Mouse (Mus musculus) neural tube, embryonic 11.5 days (tissue): ENCODE data around the gene Wdr61. TPM values are rescaled to one million over a fixed set of nuclear protein-coding genes. Genes with fewer than 3 reads are reported as not detected.

Source experiments
- ATAC-seq: fragments of 200-750 bp; cut with Nextera tagmentation; 2 replicates; pipeline ENCODE4 v1.8.0; 2017; ENCODE audit warnings: moderate number of reproducible peaks, mild to moderate bottlenecking, moderate TSS enrichment, moderate library complexity; ENCODE audit not compliant: insufficient read depth, low FRiP score, low TSS enrichment
- DNase-seq: peaks from one replicate; pipeline ENCODE4 v3.0.0-alpha.2; 2015; ENCODE audit warnings: low spot score
- H3K27ac ChIP-seq: fragments of 300-500 bp; sonication (generic); 2 replicates; pipeline ENCODE4 v1.5.1; 2014; ENCODE audit warnings: low read depth, mild to moderate bottlenecking, low read length
- H3K27me3 ChIP-seq: fragments of 300-500 bp; sonication (generic); 2 replicates; pipeline ENCODE4 v1.6.1; 2014; ENCODE audit warnings: mild to moderate bottlenecking, low read length, mixed read lengths; ENCODE audit not compliant: control insufficient read depth, insufficient read depth
- H3K36me3 ChIP-seq: fragments of 300-500 bp; sonication (generic); 2 replicates; pipeline ENCODE4 v1.6.1; 2014; ENCODE audit warnings: mild to moderate bottlenecking, low read length, moderate library complexity, mixed read lengths; ENCODE audit not compliant: control insufficient read depth, insufficient read depth
- H3K4me1 ChIP-seq: fragments of 300-500 bp; sonication (generic); 2 replicates; pipeline ENCODE4 v1.6.1; 2014; ENCODE audit warnings: low read length, mixed read lengths; ENCODE audit not compliant: control insufficient read depth, insufficient read depth
- H3K4me2 ChIP-seq: fragments of 300-500 bp; sonication (generic); 2 replicates; pipeline ENCODE4 v1.6.1; 2014; ENCODE audit warnings: low read depth, mild to moderate bottlenecking, moderate library complexity
- H3K4me3 ChIP-seq: fragments of 300-500 bp; sonication (generic); 2 replicates; pipeline ENCODE4 v1.5.1; 2014; ENCODE audit warnings: low read depth, low read length
- H3K9ac ChIP-seq: fragments of 300-500 bp; sonication (generic); 2 replicates; pipeline ENCODE4 v1.6.1; 2014; ENCODE audit warnings: mild to moderate bottlenecking, low read length
- H3K9me3 ChIP-seq: fragments of 300-500 bp; sonication (generic); 2 replicates; pipeline ENCODE4 v1.6.1; 2016; ENCODE audit warnings: low read length; ENCODE audit not compliant: control insufficient read depth
- WGBS: fragments of 180-500 bp; shearing (Covaris S2); extraction: QIAGEN DNeasy Blood & Tissue Kit; methylation state at CpG from one replicate; pipeline ENCODE4 v1.1.7; 2014; 5-methylcytosine and 5-hydroxymethylcytosine counted together
- polyA plus RNA-seq: library from polyadenylated mRNA; unstranded; fragments of >200 nt; fragmentation: Nextera tagmentation; extraction: Ambion mirVana; gene quantifications from 2 replicates; pipeline ENCODE4 v1.2.1, GENCODE M21; 2014

Gene Wdr61
- polyA plus RNA-seq, 1 experiment from 2014 or later = 145 TPM

DNA sequence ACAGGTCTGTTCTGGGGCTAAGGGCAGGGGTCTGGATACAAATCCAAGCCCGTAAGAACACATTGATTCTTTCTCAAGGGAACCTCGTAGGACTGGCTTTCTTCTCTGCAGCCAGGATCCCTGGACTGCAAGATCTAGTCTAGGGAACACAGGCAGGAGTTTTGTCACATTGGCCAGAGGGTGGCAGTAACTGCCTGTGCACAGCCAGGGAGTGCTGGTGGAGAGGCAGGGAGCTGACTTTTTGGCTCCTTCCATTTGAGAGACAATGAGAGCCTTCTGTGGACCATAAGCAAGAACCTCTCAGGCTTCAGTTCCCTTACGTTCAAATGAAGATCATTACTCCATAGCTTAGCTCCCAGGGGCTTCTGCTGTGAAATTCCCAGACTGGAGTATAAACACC lies 4.1 kb upstream of the Wdr61 start:
- WGBS = 24% methylated on average over 3 of the region's 3 CpGs
- no peak overlapping the region for H3K9ac ChIP-seq
- H3K4me3 ChIP-seq = no peak overlapping the region
- no peak overlapping the region for H3K27ac ChIP-seq
- DNase-seq (peak; percentile 78), ATAC-seq (no peak)
- peaks cover 3% of the 10 kb centered on the region; the same call in 1 of the 2 replicates for H3K27me3 ChIP-seq
- H3K9me3 ChIP-seq = no peaks in the 10 kb centered on the region
- peaks cover 2% of the 10 kb centered on the region; the same call in 1 of the 2 replicates for H3K4me1 ChIP-seq
- no peak overlapping the region for H3K4me2 ChIP-seq
- H3K36me3 ChIP-seq = no peaks in the 10 kb centered on the region

GRCm38 (mm10) chr9:54736284-54736701 lies 2.0 kb upstream of the Wdr61 start:
- H3K9me3 ChIP-seq = no peaks in the 10 kb centered on the region
- H3K36me3 ChIP-seq = no peaks in the 10 kb centered on the region
- H3K4me2 ChIP-seq = no peak overlapping the region
- peaks cover 2% of the 10 kb centered on the region; the same call in 1 of the 2 replicates for H3K4me1 ChIP-seq
- H3K27me3 ChIP-seq = no peaks in the 10 kb centered on the region
- no peak overlapping the region for H3K27ac ChIP-seq
- H3K9ac ChIP-seq = no peak overlapping the region
- no peak for ATAC-seq
- WGBS = 17% methylated on average over 9 of the region's 9 CpGs
- DNase-seq = peak; percentile 82
- no peak overlapping the region for H3K4me3 ChIP-seq

- WGBS = 23% methylated on average over 11 of the region's 11 CpGs
- no peak for ATAC-seq
- peak overlapping the region; percentile 57 for H3K4me2 ChIP-seq
- no peaks in the 10 kb centered on the region for H3K27me3 ChIP-seq
- no peak overlapping the region; the same call in none of the 2 replicates for H3K9ac ChIP-seq
- 0 out of 2 replicates have a peak, but pooled peaks cover 2% of the 10 kb centered on the region for H3K4me1 ChIP-seq
- no peaks in the 10 kb centered on the region for H3K36me3 ChIP-seq
- no peak overlapping the region for H3K27ac ChIP-seq
- no peaks in the 10 kb centered on the region for H3K9me3 ChIP-seq
- no peak for DNase-seq
- peak overlapping the region; percentile 54 for H3K4me3 ChIP-seq
These were observed 427 bp upstream of the Wdr61 start for GRCm38 (mm10) chr9:54734639-54735252.

- H3K9me3 ChIP-seq = no peaks in the 10 kb centered on the region
- no peaks in the 10 kb centered on the region for H3K27me3 ChIP-seq
- no peak overlapping the region for H3K9ac ChIP-seq
- H3K27ac ChIP-seq = no peak overlapping the region
- H3K4me3 ChIP-seq = no peak overlapping the region
- DNase-seq = no peak
- no peak for ATAC-seq
- WGBS = 89% methylated on average over 2 of the region's 2 CpGs
- H3K4me2 ChIP-seq = no peak overlapping the region
- H3K36me3 ChIP-seq = no peaks in the 10 kb centered on the region; the same call in 1 of the 2 replicates
- H3K4me1 ChIP-seq = 0 out of 2 replicates have a peak, but pooled peaks cover 2% of the 10 kb centered on the region
These were observed 2.2 kb downstream of the Wdr61 start for GRCm38 (mm10) chr9:54732122-54732521.

GRCm38 (mm10) chr9:54726315-54726714 lies 8.0 kb downstream of the Wdr61 start:
- Histone ChIP-seq H3K4me2 (no peak overlapping the region), H3K4me3 (no peak overlapping the region), H3K9me3 (no peaks in the 10 kb centered on the region), H3K27me3 (no peaks in the 10 kb centered on the region), H3K36me3 (peaks cover 3% of the 10 kb centered on the region), H3K9ac (no peak overlapping the region), H3K4me1 (no peaks in the 10 kb centered on the region), H3K27ac (no peak overlapping the region)
- ATAC-seq (no peak), DNase-seq (no peak)
- WGBS = 83% methylated on average over 5 of the region's 5 CpGs

DNA sequence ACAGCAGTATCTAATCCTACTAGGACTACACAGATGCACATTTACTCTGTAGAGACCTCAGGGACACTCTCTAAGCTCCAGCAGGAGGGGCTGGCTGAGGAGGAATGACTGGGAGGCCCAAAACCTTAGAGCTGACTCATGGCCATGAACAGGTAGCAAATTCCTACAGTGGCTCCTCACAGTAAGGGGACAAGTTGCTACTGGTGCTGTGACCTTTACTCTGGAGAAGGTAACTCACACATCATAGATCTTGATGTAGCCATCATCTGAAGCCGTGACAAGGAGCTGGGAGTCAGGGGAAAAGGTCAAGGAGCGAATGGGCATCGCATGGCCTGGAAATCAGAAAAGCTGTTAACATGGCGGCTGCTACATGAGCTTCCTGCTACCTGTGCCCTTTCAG lies 11.7 kb downstream of the Wdr61 start:
- Histone ChIP-seq H3K9ac (no peak overlapping the region), H3K36me3 (peaks cover 3% of the 10 kb centered on the region), H3K27me3 (no peaks in the 10 kb centered on the region), H3K4me2 (no peak overlapping the region), H3K9me3 (no peaks in the 10 kb centered on the region), H3K4me3 (no peak overlapping the region), H3K27ac (no peak overlapping the region), H3K4me1 (no peaks in the 10 kb centered on the region)
- WGBS = 83% methylated on average over 4 of the region's 4 CpGs
- ATAC-seq (no peak), DNase-seq (no peak)

GRCm38 (mm10) chr9:54722156-54722555 lies 12.2 kb downstream of the Wdr61 start:
- peaks cover 3% of the 10 kb centered on the region for H3K36me3 ChIP-seq
- H3K9me3 ChIP-seq = no peaks in the 10 kb centered on the region
- DNase-seq = no peak
- no peak for ATAC-seq
- H3K4me3 ChIP-seq = no peak overlapping the region
- no peak overlapping the region for H3K27ac ChIP-seq
- H3K4me1 ChIP-seq = no peaks in the 10 kb centered on the region
- no peak overlapping the region for H3K4me2 ChIP-seq
- 64% methylated on average over 7 of the region's 7 CpGs for WGBS
- H3K27me3 ChIP-seq = no peaks in the 10 kb centered on the region
- no peak overlapping the region for H3K9ac ChIP-seq

DNA sequence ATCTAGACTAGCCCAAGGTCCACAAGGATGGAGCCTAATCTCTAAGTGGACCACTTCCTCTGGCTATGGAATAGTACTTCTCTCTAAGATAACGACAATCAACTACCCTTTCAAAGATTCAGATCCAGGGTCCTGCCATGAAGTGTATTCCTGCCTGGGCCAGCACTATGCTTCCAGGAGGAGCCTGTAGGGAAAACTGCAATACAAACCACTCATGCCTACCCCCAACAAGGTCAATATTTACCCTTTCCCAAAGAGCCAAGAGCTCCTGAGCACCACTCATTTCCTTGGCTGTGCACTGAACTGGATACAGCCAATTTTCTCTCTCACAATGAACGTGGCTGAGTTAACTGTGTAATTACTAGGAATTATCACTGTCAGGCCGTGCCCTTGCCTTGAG lies 16.8 kb downstream of the Wdr61 start:
- H3K9me3 ChIP-seq = no peaks in the 10 kb centered on the region
- ATAC-seq (no peak), DNase-seq (no peak)
- 94% methylated on average over 3 of the region's 3 CpGs for WGBS
- H3K4me3 ChIP-seq = no peak overlapping the region
- no peak overlapping the region for H3K4me2 ChIP-seq
- H3K27me3 ChIP-seq = no peaks in the 10 kb centered on the region
- H3K27ac ChIP-seq = no peak overlapping the region
- peaks cover 7% of the 10 kb centered on the region; the same call in 1 of the 2 replicates for H3K36me3 ChIP-seq
- H3K4me1 ChIP-seq = no peaks in the 10 kb centered on the region
- no peak overlapping the region for H3K9ac ChIP-seq

- H3K4me2 ChIP-seq = no peak overlapping the region
- no peak overlapping the region for H3K4me3 ChIP-seq
- H3K36me3 ChIP-seq = peaks cover 6% of the 10 kb centered on the region; the same call in 1 of the 2 replicates
- no peak overlapping the region for H3K27ac ChIP-seq
- ATAC-seq (no peak), DNase-seq (no peak)
- WGBS = 84% methylated on average over 3 of the region's 3 CpGs
- no peaks in the 10 kb centered on the region for H3K4me1 ChIP-seq
- H3K9me3 ChIP-seq = no peaks in the 10 kb centered on the region
- H3K9ac ChIP-seq = no peak overlapping the region
- H3K27me3 ChIP-seq = no peaks in the 10 kb centered on the region
These were observed 18.5 kb downstream of the Wdr61 start for GRCm38 (mm10) chr9:54715776-54716175.
